Mouse (Mus musculus) lung, adult 10 weeks (tissue): ENCODE data around the gene Cpeb3. TPM values are rescaled to one million over a fixed set of nuclear protein-coding genes. Genes with fewer than 3 reads are reported as not detected.

Experiments used
- polyA plus RNA-seq: library from polyadenylated mRNA; stranded (reverse); fragments of 350-450 nt; fragmentation: Illumina TruSeq; extraction: RNeasy Lipid Tissue Mini Kit (QIAGEN cat#74804); gene quantifications from one replicate; pipeline ENCODE4 v1.2.3, GENCODE M21; 2014; ENCODE audit warnings: low read depth, low replicate concordance; ENCODE audit not compliant: insufficient read depth

Cpeb3 gene
- polyA plus RNA-seq, result 2.4 TPM

DNA sequence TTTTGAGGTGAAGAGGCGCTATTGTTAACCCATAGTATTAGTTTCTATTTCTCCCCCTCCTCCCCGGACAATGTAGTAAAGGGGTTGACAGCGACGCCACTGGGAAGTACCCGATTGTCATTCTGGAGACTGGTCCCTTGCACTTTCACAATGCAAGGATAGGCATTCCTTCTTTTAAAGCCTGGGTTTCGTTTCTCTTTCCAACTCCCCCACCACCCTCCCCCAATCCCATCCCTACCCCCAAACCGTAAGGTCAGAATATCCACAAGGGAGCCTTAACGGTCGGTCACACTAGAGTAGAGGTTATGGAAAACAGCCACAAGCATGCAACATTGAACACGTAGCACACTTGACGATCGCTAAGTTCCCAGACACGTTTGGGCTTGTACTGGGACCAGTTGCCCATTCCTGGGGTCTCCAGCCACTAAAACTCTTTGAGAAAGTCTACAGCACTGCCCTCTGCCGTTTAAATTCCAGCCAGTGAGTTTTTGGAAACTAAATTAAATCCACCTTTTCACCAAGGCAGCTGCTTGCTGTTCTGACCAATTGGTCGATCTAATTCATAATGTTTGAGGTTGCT lies at the start of gene Cpeb3:
Gene Cpeb3, minus strand, starts transcription at position 426 of the 580 bp plus-strand sequence.

DNA sequence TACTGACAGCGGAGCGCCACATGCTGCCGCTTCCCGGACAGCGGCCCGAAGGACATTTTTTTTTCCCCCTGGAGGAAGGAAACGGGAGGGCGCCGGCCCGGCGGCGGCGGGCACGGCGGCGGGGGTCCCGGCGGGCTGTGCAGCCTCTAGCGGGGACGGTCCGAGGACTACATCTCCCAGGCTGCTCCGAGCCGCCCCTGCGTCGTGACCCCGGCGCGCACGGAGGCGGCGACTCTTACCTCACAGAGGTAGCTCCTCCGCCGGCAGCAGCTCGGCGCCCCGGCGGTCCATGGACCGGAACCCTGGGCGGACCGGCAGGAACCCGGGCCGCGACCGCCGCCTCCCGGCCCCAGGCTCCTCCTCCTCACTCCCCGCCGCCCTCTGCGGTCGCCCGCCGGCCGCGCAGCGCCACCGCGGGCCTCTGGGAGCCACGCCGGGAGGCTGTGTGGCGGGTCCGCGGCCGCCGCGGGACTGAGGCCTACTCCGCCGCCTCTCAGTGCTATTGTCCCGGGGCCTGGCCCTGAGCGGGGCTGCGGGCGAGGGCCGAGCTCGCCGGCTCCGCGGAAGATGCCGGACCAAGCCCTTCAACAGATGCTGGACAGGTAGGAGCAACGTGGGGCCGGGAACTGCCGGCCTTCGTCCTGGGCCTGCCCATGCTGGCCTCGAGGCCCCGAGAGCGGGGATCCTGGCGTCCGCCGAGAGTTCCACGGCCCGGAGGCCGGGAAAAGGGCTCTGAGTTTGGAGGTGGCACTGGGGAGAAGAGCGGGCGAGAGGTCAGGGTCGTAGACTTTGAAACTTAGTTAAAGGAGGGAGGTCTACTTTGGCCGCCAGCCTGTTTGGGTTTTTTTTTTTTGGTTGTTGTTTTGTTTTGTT lies 862 bp downstream of the Cpeb3 start, which contains the start of gene March5:
Gene March5, plus strand, starts transcription at position 241 of the 873 bp plus-strand sequence.

Other genes with a start within 250 kb of the Cpeb3 start
- gene March5, start 1.1 kb downstream of the Cpeb3 start, polyA plus RNA-seq, result 41.1 TPM
- gene Ide, start 129.3 kb upstream of the Cpeb3 start, polyA plus RNA-seq, result 10.7 TPM
- 0.71 TPM for gene Kif11, start 167.8 kb upstream of the Cpeb3 start, polyA plus RNA-seq
- gene Hhex, start 226.2 kb upstream of the Cpeb3 start, polyA plus RNA-seq, result 16.3 TPM